8 mouse cellular contexts compared by ENCODE assay signal in genomic region chr2:35662001-35662491, GRCm38 (mm10).
A peak's percentile ranks its signal among the peaks of the same experiment; 100 is the strongest.
DNase-seq lines count a peak whose midpoint lies in the region; ATAC-seq and TF ChIP-seq lines count a peak whose summit lies in the region.

No protein-coding gene starts in this region.

- H3K4me3 ChIP-seq in gastrocnemius, adult 2 months = peak overlapping the region; percentile 76
- peak overlapping the region; percentile 81 to 86 for H3K4me3 ChIP-seq in ES-E14 (ENCODE audit: insufficient read depth in 1 of 2, low read depth in 1 of 2, low read length in 2 of 2, poor library complexity in 1 of 2, severe bottlenecking in 1 of 2)
- H3K4me3 ChIP-seq in forebrain, embryonic 15.5 days = peak overlapping the region; percentile 97
- H3K4me3 ChIP-seq in lung, adult 2 months (replicated peaks; ENCODE audit: extremely low read depth, low read depth, low read length) = peak overlapping the region; percentile 66

- peak overlapping the region; percentile 77 for H3K4me2 ChIP-seq in forebrain, embryonic 15.5 days (replicated peaks)

- TF ChIP-seq CTCF in gastrocnemius, adult 2 months (IDR thresholded peaks at IDR 0.05) = no peak
- no peak for TF ChIP-seq CTCF in lung, adult 2 months (IDR thresholded peaks at IDR 0.05; ENCODE audit: insufficient read depth, low read length)

- no peak for DNase-seq in gastrocnemius, adult 2 months
- DNase-seq in gastrocnemius, postnatal 36 days = no peak
- DNase-seq in ES-E14 (ENCODE audit: low read depth, low spot score) = no peak
- DNase-seq in kidney, adult 9 months = peak; percentile 41
- peak; percentile 64 for DNase-seq in lung, adult 2 months

- no peak for TF ChIP-seq POLR2A in lung, adult 2 months (IDR thresholded peaks at IDR 0.05; ENCODE audit: borderline replicate concordance, extremely low read depth, low read depth, low read length)

- H3K9me3 ChIP-seq in ES-E14 (ENCODE audit: control insufficient read depth, insufficient read depth, low read depth, low read length) = no peaks in the 10 kb centered on the region
- H3K9me3 ChIP-seq in forebrain, embryonic 15.5 days = no peaks in the 10 kb centered on the region

- no peaks in the 10 kb centered on the region for H3K27me3 ChIP-seq in forebrain, embryonic 15.5 days

- ATAC-seq in forebrain, embryonic 15.5 days (replicated peaks) = peak; percentile 68
- ATAC-seq in neutrophil, adult 5-6 weeks (ENCODE audit: extremely low read depth, insufficient number of reproducible peaks, low FRiP score, poor library complexity, severe bottlenecking) = 0 out of 2 replicates have a peak, but pooled peaks have one; percentile 1
- ATAC-seq in monocyte, adult 5-6 weeks (replicated peaks; ENCODE audit: insufficient number of reproducible peaks, low FRiP score, low TSS enrichment, poor library complexity, severe bottlenecking) = no peak

- in situ Hi-C loops in ES-E14 (cut with MboI; ENCODE audit: low sequenced_read_pairs in 2 of 2, unreplicated experiment in 2 of 2) = no loop called here

- intact Hi-C loops in gastrocnemius, adult 2 months (cut with DNase I) = loop anchor here (5.0 kb wide), 1 partner anchor 35 kb away; no protein-coding TSS in a partner anchor
- intact Hi-C loops in gastrocnemius, postnatal 36 days (cut with DNase I) = loop anchor here (5.0 kb wide), 1 partner anchor 35 kb away; no protein-coding TSS in a partner anchor

- WGBS in forebrain, embryonic 15.5 days = 1% methylated on average over 24 of the region's 24 CpGs
- 12% methylated on average over 24 of the region's 24 CpGs for WGBS in lung, adult 2 months

- peaks cover 7 to 27% of the 10 kb centered on the region in 2 experiments; a peak in 3 of 4 replicates for H3K4me1 ChIP-seq in ES-E14 (ENCODE audit: control insufficient read depth in 2 of 2, insufficient read depth in 2 of 2, low read length in 2 of 2, poor library complexity in 1 of 2)
- H3K4me1 ChIP-seq in forebrain, embryonic 15.5 days = peaks cover 50% of the 10 kb centered on the region
- H3K4me1 ChIP-seq in lung, adult 2 months (ENCODE audit: control insufficient read depth, insufficient read depth, low read length) = peaks cover 21% of the 10 kb centered on the region; the same call in 1 of the 2 replicates

- H3K36me3 ChIP-seq in ES-E14 (ENCODE audit: control insufficient read depth, insufficient read depth, low read length, poor library complexity, severe bottlenecking) = no peaks in the 10 kb centered on the region
- H3K36me3 ChIP-seq in forebrain, embryonic 15.5 days = no peaks in the 10 kb centered on the region

- peak overlapping the region; percentile 75 for H3K27ac ChIP-seq in gastrocnemius, adult 2 months
- H3K27ac ChIP-seq in ES-E14 (ENCODE audit: insufficient read depth, low read depth, low read length, poor library complexity, severe bottlenecking) = no peak overlapping the region
- peak overlapping the region; percentile 87 for H3K27ac ChIP-seq in forebrain, embryonic 15.5 days (replicated peaks)

- H3K9ac ChIP-seq in ES-E14 (ENCODE audit: insufficient read depth, low read depth, low read length, poor library complexity, severe bottlenecking) = peak overlapping the region; percentile 78
- H3K9ac ChIP-seq in forebrain, embryonic 15.5 days (replicated peaks) = peak overlapping the region; percentile 94

TF ChIP-seq in ES-E14, 5 proteins besides CTCF, POLR2A, EP300 and RAD21:
- no peak for TF ChIP-seq ZNF384 (IDR thresholded peaks at IDR 0.05; ENCODE audit: low read depth, low read length)
- no peak for TF ChIP-seq ZC3H11A (IDR thresholded peaks at IDR 0.05; ENCODE audit: borderline replicate concordance, low read depth, low read length)
- TF ChIP-seq HCFC1 (IDR thresholded peaks at IDR 0.05; ENCODE audit: borderline replicate concordance, insufficient read depth, low read length) = no peak
- TF ChIP-seq CHD2 (IDR thresholded peaks at IDR 0.05; ENCODE audit: low read depth, low read length) = no peak
- no peak for TF ChIP-seq MAFK (IDR thresholded peaks at IDR 0.05; ENCODE audit: insufficient read depth, low read depth, low read length)

Comparison
In these comparisons a context has a peak if more than half of its experiments do, and no peak if none do; other contexts are left out.
1. DNase-seq: peak in kidney, adult 9 months (single experiment) and lung, adult 2 months (single experiment); none in gastrocnemius, adult 2 months (single experiment), gastrocnemius, postnatal 36 days (0 of 2) and ES-E14 (single experiment).
2. Peak in every context shown above with its lines, with median percentiles within 50 percentile points of each other: H3K4me3 ChIP-seq.